Mouse (Mus musculus) gastrocnemius, postnatal 14 days (tissue): Measurements from ENCODE around the gene Spint4. TPM values are rescaled to one million over a fixed set of nuclear protein-coding genes. Genes with fewer than 3 reads are reported as not detected.
"Not testable (repeated sequence)": the region's sequence is repeated elsewhere in the genome, so short reads cannot be mapped to it uniquely, and the experiment has no call there.

Experiments
- DNase-seq: peaks from one replicate; pipeline ENCODE4 v3.0.0; 2021; ENCODE audit warnings: mixed read lengths
- intact Hi-C: fragments of 180-260 bp; cut with DNase I; formaldehyde crosslinking; loops from one replicate; pipeline ENCODE4 v1.15.1; 2025; ENCODE audit warnings: low total_unique reads
- long read RNA-seq, 2 experiments: library from polyadenylated mRNA; stranded (forward); transcript quantifications; one replicate each; pipeline ENCODE4 v2.0.0; 2021
- total RNA-seq, 2 experiments: library from RNA; stranded (reverse); gene quantifications; 2 replicates each; pipeline ENCODE4 v1.2.3; 2021

Gene Spint4
- not detected for total RNA-seq
- long read RNA-seq, experiment 1: 0 reads
- long read RNA-seq, experiment 2: 0 reads

DNA sequence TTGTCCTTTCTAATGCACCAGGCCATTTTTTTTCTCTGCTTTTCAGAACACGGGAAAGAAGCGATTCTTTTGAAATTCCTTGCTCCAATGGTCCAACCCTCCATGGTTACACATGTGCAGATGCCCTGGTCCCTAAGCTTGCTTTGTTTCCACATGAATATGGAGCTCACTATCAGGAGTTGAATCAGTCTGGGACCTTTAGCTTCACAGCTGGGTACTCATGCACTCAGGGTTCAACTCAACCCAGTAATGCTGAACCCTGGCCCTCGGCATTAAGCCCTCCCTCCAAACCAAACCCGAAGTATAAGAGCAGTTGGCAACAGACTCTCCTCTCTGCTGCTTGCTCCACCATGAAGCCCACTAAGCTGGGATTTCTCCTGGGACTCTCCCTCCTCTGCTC, at the start of gene Spint4:
Gene Spint4 (plus strand): TSS at position 301 of the 400 bp plus-strand sequence.
- no peak for DNase-seq
- intact Hi-C loops: no loop called here

DNA sequence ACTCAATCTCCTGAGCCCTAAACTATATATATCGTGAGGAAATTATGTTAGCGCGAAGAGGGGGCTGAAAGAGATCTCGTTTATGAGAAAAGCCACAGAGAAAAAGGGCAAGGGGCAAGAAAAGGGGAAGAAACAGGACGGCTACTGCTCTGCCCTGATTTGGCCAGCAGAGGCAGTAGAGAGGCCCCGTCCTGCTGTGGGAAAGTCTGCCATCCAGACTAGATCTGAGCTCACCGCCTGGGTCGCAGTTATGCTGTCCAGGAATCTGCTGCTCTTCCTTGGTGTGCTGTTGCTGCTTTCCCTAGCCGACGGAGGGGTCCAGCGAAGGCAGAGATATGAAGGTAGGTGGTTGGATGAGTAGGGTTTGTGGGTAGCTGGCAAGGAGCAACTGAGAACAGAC, 42.4 kb upstream of the Spint4 start, which contains the start of gene Wfdc10:
Gene Wfdc10 (plus strand): TSS at position 189 of the 400 bp plus-strand sequence.
- peak; percentile 36 for DNase-seq
- intact Hi-C loops: no loop called here

DNA sequence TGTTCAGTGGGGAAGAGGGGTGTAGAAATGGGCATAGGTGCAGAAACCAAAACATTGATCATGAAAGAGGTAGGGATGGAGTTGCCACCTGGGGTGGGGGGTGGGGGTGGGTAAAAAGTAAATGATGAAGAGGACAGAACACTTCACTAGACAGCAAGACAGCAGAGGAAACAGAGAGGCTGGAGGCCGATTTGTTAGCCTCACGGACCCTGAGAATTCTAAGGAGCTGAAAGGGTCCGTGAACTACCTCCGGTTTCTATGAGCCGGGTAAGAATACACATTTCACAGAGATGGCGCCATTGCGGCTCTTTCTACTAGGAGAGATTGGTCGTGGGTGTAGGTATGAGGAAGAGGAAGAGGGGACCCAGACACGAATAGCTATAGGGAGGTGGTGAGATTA, 41.8 kb upstream of the Spint4 start, which contains the start of gene Wfdc9:
Gene Wfdc9 (minus strand): TSS at position 101 of the 400 bp plus-strand sequence.
- intact Hi-C loops: no loop called here

DNA sequence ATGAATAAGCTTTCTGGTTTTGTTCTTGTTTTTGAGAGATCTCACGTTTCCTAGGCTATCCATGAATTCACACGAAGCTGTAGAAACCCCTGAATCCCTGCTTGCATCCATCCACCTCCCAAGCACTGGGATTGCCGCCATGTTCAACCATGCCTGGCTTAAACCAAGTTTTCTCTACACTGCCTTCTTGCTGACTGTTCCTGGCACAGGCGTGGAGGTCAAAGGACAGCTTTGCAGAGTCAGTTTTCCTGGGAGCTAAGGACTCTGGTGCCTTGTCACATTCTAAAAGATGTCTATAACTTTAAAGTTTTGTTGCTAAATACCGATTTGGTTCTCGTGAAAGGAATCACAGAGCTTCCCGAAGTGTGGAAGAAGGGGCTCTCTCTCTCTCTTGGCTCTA, 33.5 kb upstream of the Spint4 start:
- no peak for DNase-seq
- intact Hi-C loops: no loop called here

More for the DNA sequence above, 41.8 kb upstream of the Spint4 start, which contains the start of gene Wfdc9:
- DNase-seq: no peak

DNA sequence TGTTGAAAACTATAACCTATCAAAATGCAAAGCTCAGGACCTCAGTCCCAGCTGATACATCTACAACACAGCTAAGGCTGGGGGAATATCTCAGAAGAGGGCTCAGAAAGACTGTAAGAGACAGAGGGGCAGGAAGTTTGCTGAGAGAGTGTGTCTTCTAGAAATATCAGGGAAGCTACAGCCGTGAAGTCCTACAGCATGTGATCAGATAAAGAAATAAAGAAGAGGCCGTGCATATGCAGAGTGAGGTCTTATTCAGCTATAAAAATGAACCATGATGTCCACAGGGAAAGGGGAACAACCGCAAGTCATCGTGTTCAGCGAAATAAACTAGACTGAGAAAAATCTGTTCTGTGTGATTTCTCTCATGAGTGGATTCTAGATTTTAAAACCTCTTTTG, 28.0 kb upstream of the Spint4 start:
- intact Hi-C loops: no loop called here
- DNase-seq: no peak

DNA sequence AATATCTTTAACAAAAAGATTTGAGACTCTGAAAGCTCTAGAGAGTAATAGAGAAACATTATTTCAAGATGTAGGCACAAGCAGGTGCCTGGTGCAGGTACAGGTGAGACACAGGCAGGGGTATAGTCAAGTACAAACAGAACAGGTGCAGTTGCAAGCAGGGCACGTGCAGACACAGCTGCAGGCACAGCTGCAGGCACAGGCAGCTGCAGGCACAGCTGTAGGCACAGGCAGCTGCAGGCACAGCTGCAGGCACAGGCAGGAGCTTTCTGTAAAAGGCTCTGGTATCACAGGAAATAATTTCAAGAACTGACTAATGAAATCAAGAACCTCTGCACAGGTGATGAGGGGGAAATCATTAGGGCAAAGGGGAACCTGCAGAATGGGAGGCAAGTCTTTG, 27.4 kb upstream of the Spint4 start:
- no peak for DNase-seq
- intact Hi-C loops: no loop called here

DNA sequence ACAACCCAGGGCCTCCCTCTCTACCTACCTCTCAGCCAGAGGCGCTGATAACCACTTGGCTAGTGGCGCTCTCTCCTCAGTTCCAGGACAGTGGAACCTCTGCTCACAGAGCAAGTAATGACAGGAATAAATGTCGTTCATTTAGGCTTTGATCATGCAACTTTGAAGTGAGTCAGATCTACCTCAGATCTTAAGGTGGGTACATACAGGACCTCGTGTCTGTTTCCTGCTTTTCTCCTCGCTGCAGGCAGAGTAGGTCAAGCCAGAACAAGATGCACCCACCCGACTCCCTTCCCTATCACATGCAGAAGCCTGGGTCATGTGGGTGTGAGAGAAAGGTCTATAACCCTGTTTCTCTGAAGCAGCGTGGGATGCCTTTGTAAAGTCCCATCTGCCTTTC, 24.3 kb upstream of the Spint4 start, which contains the start of gene Wfdc11:
Gene Wfdc11 (minus strand): TSS at position 101 of the 400 bp plus-strand sequence.
- DNase-seq: no peak
- intact Hi-C loops: no loop called here

DNA sequence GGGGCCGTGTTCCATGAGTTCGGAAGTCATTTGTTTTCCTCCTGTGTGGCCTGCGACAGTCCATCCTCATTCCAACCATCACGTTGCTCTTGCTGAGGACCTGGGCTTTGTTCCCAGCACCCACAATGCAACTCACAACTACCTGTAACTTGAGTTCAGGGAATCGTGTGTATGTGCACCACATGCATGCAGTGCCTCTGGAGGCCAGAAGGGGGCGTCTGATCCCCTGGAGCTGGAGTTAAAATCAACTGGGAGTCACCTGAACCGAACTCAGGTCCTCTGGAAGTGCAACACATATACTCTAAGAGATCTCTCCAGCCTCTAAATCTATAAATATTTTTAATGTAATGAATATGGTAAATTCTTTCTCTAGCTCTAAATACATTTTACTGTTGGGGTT, 22.2 kb upstream of the Spint4 start:
- intact Hi-C loops: loop anchor here (2.0 kb wide), 1 partner anchor 125 kb away; no protein-coding TSS in a partner anchor
- no peak for DNase-seq

DNA sequence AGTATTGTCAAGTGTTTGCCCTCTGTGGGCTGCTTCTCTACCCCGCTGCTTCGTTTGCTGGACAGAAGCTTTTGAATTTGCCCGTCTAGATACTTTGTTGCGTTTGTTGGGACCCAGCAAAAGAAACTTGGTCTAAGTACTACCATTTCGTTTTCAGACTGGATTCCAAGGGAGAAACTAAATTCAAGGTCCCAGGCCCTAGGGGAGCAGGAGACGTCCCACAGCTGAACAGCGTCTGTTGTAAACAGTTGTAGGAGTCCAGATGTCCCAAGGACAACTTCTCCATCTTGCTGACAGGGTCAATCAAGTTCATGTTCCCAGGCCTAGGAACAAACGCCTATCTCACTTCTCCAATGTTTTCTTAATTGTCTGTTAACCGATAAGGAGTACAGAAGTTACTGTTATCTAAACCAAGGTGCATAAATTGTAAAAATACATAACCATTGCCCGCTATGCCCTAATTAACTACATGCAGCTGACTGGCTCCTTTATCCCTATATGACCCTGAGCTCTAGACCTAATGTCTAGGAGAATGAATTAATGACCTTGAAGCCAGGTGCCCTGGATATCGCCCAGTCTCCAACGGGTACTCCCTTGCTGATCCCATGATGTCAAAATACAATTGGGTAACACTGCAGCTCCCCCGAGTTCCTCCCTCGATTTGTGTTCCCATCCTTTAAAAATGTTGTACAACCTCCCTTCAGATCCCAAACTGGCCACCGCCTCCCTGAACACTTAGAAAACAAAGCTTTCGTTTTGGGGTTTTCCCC, 21.2 kb upstream of the Spint4 start:
- intact Hi-C loops: loop anchor here (2.0 kb wide), 1 partner anchor 124 kb away; no protein-coding TSS in a partner anchor
- no peak for DNase-seq

DNA sequence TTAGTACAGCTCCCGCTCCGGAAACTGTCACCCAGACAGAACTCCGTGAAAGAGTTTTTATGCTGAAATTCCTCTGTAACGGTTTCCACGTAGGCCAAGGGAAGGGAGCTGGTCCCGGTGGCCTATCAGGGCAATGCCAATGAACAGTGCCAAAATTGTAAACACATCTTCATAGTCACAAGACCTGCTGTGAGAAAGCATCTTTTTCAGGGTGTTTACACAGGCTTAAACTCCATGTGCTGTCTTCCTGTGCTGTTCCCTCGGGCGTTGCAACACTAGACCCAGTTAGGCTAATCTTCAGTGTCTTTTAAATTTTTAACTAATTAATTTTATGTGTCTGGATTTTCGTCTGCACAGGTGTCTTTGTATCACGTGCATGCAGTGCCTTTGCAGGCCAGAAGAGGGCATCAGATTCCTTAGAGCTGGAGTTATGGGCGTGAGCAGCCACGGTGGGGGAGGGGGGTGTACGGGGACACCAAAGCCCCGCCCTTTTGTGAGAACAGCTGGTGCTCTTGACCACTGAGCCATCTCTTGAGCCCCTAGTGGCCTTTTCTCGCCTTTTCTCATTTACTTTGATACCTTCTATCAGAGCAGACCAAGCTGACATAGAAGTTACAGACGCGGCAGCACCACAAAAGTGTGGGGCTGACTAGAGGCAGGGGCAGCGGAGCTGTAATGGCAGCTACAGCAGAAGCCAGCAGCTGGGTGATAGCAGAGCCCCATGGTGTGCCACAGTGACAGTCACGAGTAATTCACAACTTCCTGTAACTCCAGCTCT, 19.3 kb upstream of the Spint4 start:
- DNase-seq: peak; percentile 76

DNA sequence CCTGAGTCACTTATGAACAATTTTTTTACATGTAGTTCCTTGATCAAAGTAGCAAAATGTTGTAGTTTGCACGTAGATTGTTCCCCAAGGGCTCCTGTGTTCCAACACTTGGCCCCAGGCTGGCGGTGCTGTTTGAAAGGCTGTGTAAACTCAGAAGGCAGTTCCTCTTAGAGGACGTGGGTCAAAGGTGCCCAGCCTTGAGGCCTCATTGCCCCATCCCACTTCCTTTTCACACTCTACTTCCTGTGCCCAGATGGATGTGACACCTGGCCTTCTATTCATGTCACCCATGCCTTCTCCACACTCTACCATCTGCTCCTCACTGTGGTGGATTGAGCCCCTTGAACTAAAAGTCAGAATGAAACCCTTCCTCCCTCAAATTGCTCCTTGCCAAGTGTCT, 18.4 kb upstream of the Spint4 start:
- no peak for DNase-seq
- intact Hi-C loops: no loop called here

More for the DNA sequence above, 19.3 kb upstream of the Spint4 start:
- intact Hi-C loops: no loop called here

DNA sequence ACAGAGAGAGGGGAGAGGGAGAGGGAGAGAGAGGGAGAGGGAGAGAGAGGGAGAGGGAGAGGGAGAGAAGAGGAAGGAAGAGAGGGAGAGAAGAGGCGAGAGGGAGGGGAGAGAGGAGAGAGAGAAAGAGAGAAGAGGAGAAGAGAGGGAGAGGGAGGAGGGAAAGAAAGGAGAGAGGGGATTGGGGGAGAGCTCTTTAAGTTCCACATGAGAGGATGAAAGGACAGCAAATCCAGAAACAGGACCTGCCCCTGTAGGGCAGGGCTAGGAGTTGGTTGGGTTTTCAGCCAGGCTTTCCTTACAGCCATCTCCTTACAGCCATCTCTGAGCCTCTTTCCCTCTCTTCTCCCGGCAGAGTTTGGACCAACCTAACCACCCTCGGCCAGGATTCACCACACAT, 13.5 kb upstream of the Spint4 start, which contains the start of gene Wfdc13:
Gene Wfdc13 (plus strand): TSS at position 301 of the 400 bp plus-strand sequence.
- DNase-seq: no peak
- intact Hi-C loops: loop anchor here (5.0 kb wide), 1 partner anchor 37 kb away; no protein-coding TSS in a partner anchor

DNA sequence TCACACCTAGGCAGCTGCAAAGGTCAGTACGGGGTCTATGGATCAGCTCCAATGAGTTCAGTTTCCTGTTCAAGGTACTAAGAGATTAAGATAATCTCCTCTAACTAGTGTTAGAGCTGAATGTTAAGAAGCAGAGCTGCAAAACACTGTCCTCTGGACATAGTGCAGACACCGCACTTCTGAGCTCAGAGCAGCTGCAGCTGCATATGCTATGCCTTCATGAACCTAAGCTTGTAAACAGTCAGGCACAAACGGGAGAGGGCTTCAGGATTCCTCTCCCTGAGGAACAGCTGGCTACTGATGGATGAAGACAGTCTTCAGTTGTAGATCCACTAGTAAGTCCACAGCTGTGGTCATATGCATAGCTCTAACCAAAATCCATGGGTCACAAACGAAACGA, 2.7 kb downstream of the Spint4 start:
- no peak for DNase-seq
- intact Hi-C loops: no loop called here

DNA sequence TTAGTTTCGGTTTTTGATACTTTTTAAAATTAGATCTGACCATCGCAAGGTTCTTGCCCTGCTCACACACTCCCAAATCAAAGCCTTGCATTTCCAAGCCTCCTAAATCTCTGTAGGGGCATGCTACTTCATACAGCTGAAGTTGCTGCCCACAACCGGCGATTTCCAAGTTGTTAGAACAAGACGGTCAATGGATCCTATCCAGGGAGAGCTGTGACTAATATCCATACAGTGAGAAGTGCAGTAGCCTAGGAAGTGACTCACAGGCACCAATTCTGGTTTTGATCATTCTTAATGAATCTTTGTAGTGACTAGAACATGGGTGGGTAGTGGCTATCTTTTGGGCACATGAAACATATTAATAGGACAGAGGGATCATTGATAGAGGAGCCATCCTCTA, 3.5 kb downstream of the Spint4 start:
- DNase-seq: no peak
- intact Hi-C loops: no loop called here

DNA sequence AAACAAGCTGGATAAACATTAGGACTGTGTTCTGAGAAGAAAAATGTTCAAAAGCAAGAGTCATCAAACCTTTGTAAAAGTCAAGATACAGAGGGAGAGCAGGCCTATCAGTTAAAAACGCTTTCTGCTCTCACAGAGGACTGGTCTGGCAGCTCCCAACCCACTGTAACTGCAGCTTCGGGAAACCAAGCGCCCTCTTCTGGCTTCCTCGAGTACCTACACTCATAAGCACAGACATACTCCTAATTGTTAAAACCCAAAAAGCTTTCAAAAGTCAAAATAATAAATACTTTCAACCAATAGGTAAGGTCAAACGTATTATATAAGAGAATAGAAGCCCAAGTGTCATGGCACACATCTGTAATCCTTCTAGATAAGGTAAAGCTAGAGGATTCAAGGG, 5.9 kb downstream of the Spint4 start:
- no peak for DNase-seq
- intact Hi-C loops: no loop called here

DNA sequence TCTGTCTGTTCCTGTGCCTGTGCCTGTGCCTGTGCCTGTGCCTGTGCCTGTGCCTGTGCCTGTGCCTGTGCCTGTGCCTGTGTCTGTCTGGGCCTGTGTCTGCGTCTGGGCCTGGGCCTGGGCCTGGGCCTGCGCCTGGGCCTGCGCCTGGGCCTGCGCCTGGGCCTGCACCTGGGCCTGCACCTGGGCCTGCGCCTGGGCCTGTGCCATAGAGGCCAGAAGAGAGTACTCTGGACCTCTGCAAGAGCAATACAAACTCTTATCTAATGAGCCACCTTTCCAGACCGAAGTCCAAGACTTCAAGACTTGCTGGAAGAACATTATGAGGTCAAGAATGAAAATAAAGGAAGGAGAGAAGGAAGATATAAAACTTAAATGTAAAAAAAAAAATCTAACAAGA, 7.0 kb downstream of the Spint4 start:
- intact Hi-C loops: no loop called here
- no peak for DNase-seq

DNA sequence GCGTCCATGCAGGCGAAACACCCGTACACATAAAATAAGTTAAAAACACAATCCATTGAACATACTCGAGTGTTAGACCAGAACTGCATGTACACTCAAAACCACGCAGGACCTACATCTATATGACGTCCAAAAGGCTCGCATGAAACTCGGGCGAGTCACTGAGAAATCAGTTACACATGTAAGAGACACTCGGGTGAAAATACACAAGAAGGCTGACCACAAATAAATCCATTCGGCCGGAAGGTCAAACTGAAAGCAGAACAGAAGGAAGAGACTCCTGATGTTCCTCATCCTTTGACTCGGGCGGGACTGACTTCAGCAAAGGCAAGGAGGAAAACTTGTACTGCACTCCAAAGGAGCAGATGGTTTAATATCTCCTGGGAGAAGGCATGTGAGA, 7.7 kb downstream of the Spint4 start:
- intact Hi-C loops: no loop called here
- DNase-seq: no peak

DNA sequence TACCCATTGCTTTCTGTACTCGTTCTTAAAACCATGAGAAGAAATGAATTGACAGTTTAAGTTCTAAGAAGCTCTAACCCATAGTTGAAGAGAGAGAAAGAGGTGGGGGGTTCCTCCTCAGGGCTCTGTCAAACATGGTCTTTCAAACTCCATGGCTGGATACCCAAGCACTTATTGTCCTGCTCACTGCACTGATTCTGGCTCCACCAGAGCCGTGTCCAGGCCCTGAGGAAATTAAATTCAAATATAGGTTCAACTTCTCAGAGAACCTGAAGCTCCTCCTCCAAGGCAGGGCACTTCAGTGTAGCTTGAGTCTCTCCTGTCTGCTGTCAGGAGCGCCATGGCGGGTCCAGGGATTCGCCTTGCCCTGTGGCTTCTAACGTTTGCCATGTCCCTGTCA, 16.7 kb downstream of the Spint4 start, which contains the start of gene Spint5:
Gene Spint5 (plus strand): TSS at position 301 of the 400 bp plus-strand sequence.
- intact Hi-C loops: no loop called here
- no peak for DNase-seq

DNA sequence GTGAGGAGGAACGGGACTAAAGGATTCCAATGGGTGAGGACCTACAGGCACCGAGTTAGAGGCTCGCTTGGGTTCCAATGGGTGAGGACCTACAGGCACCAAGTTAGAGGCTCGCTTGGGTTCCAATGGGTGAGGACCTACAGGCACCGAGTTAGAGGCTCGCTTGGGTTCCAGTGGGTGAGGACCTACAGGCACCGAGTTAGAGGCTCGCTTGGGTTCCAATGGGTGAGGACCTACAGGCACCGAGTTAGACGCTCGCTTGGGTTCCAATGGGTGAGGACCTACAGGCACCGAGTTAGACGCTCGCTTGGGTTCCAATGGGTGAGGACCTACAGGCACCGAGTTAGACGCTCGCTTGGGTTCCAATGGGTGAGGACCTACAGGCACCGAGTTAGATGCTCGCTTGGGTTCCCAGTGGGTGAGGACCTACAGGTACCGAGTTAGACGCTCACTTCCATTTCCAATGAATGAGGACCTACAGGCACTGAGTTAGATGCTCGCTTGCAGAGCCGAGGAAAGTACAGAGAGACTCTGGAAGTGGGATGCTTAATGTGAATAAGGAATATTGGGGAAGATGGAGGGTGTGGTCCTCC, 18.0 kb downstream of the Spint4 start:
- intact Hi-C loops, DNase-seq: not testable (repeated sequence)

DNA sequence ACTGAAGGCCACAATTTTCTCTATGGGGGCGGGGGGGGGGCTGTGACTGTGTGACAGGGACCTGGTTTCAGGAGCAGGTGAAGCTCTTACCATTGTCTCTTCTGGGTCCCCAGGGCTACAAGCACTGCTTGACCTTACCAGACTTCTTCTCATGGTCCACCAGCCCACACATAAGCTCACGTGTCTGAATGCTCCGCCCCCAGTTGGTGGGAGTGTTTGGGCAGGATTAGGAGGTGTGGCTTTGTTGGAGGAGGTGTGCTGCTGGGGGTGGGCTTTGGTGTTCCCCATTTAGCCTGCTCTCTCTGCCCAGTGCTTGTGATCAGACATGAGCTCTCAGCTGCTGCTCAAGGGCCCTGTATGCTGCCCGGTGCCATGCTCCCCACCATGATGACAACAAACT, 25.0 kb downstream of the Spint4 start:
- no peak for DNase-seq
- intact Hi-C loops: loop anchor here (5.0 kb wide), 2 partner anchors 36 to 126 kb away; partner anchors contain the start of gene Wfdc13
